Mouse (Mus musculus): Measurements from ENCODE around the gene Gm17509.

- TF ChIP-seq CTCF (IDR thresholded peaks at IDR 0.05; ENCODE audit: low read depth) (no peak), EP300 (optimal IDR thresholded peaks at IDR 0.05) (no peak)
Measured at GRCm38 (mm10) chr13:117218092-117218491, 2.8 kb downstream of the Gm17509 start.
